Mouse (Mus musculus) G1E (cell line): Measurements from ENCODE around the gene Sorbs1.

Experiments
- CTCF ChIP-seq: IDR thresholded peaks from 2 replicates; pipeline ENCODE4 v1.5.1; 2012; ENCODE audit warnings: low read depth, low read length, inconsistent platforms, mixed read lengths
- GATA1 ChIP-seq: IDR thresholded peaks from 2 replicates; pipeline ENCODE4 v1.6.1; 2012; ENCODE audit warnings: borderline replicate concordance, low read length, inconsistent platforms, mixed read lengths
- GATA2 ChIP-seq: IDR thresholded peaks from 2 replicates; pipeline ENCODE4 v1.6.1; 2012; ENCODE audit warnings: low read depth, low read length, inconsistent platforms, borderline replicate concordance
- POLR2AphosphoS5 ChIP-seq: IDR thresholded peaks from 2 replicates; pipeline ENCODE4 v1.6.1; 2012; ENCODE audit warnings: low read depth, low read length, inconsistent platforms; ENCODE audit not compliant: insufficient replicate concordance
- TAL1 ChIP-seq: conservative IDR thresholded peaks from 2 replicates; pipeline ENCODE4 v1.6.1; 2012; ENCODE audit warnings: low read depth, low read length, inconsistent platforms, mixed read lengths

- TF ChIP-seq CTCF (no peak), GATA1 (no peak), GATA2 (no peak), POLR2AphosphoS5 (no peak), TAL1 (no peak)
Observed at GRCm38 (mm10) chr19:40523431-40524005, 9.9 kb upstream of the Sorbs1 start.
